Mouse (Mus musculus): Measurements from ENCODE around the gene Ptch2. TPM values are rescaled to one million over a fixed set of nuclear protein-coding genes. Genes with fewer than 3 reads are reported as not detected.

Gene Ptch2
- total and polyA plus RNA-seq, 3 experiments = 0.33 TPM; not detected in 2

DNA sequence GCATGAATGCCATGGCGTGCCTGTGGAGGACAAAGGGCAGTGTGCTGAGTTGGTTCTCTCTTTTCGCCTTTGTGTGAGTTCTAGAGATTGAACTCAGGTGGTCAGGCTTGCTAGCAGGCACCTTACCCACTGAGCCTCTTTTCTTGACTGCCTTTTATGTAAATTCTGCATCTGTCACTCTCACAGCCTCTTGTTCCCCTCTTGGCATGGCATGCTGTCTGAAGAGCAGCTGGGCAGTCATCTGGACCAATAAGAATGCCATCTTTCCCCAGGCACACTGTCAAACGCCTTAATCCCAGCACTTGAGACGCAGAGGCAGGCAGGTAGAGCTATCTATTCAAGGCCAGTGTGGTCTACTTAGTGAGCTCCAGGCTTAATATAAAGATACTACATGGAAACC is 41.9 kb upstream of the Ptch2 start:
- no peak for TF ChIP-seq ZNF384 (IDR thresholded peaks at IDR 0.05; ENCODE audit: low read depth, low read length)
- no peak for TF ChIP-seq POLR2A (IDR thresholded peaks at IDR 0.05; ENCODE audit: control insufficient read depth in 1 of 2, insufficient read depth in 1 of 2, low read depth in 1 of 2, low read length in 2 of 2, poor library complexity in 1 of 2)
- TF ChIP-seq CHD2 (IDR thresholded peaks at IDR 0.05; ENCODE audit: low read length) = no peak
- no peak for TF ChIP-seq TCF12 (IDR thresholded peaks at IDR 0.05; ENCODE audit: low read depth, low read length)
- no peak for TF ChIP-seq ELF1 (IDR thresholded peaks at IDR 0.05; ENCODE audit: low read depth, low read length)
- no peak for TF ChIP-seq BHLHE40 (IDR thresholded peaks at IDR 0.05; ENCODE audit: borderline replicate concordance, low read depth, low read length)
- no peak for TF ChIP-seq ZKSCAN1 (IDR thresholded peaks at IDR 0.05; ENCODE audit: low read depth, low read length)
- TF ChIP-seq CTCF (IDR thresholded peaks at IDR 0.05 in 2 of 3, conservative IDR thresholded peaks at IDR 0.05 in 1 of 3; ENCODE audit: control insufficient read depth in 1 of 3, insufficient read depth in 1 of 3, low read depth in 2 of 3, low read length in 3 of 3, poor library complexity in 1 of 3, severe bottlenecking in 1 of 3) = no peak
- no peak for TF ChIP-seq NELFE (IDR thresholded peaks at IDR 0.05; ENCODE audit: low read depth, low read length)
- TF ChIP-seq MAZ (IDR thresholded peaks at IDR 0.05; ENCODE audit: low read depth, low read length) = no peak
- no peak for TF ChIP-seq ZC3H11A (IDR thresholded peaks at IDR 0.05; ENCODE audit: low read depth, low read length)
- TF ChIP-seq MXI1 (IDR thresholded peaks at IDR 0.05; ENCODE audit: low read depth, low read length) = no peak
- Histone ChIP-seq H3K36me3 (ENCODE audit: control insufficient read depth in 1 of 2, insufficient read depth in 2 of 2, low read length in 2 of 2) (peaks cover 10 to 21% of the 10 kb centered on the region in 2 experiments), H3K27ac (ENCODE audit: control insufficient read depth, low read depth, low read length) (no peak overlapping the region), H3K4me3 (ENCODE audit: control insufficient read depth in 1 of 2, insufficient read depth in 1 of 2, low read depth in 2 of 2, low read length in 2 of 2) (no peak overlapping the region), H3K27me3 (ENCODE audit: control insufficient read depth in 1 of 2, insufficient read depth in 2 of 2, low read length in 2 of 2) (no peaks in the 10 kb centered on the region), H3K9me3 (replicated peaks; ENCODE audit: insufficient read depth, low read length) (no peaks in the 10 kb centered on the region), H3K9ac (ENCODE audit: control insufficient read depth, low read depth, low read length, poor library complexity, severe bottlenecking) (no peak overlapping the region), H3K4me1 (ENCODE audit: control insufficient read depth in 1 of 2, insufficient read depth in 2 of 2, low read length in 2 of 2) (peaks cover 0 to 6% of the 10 kb centered on the region in 2 experiments; a peak in 2 of 4 replicates), H3K79me2 (ENCODE audit: control insufficient read depth, insufficient read depth, low read length, poor library complexity) (no peaks in the 10 kb centered on the region)
- DNase-seq (ENCODE audit: low read depth, low spot score) = no peak

DNA sequence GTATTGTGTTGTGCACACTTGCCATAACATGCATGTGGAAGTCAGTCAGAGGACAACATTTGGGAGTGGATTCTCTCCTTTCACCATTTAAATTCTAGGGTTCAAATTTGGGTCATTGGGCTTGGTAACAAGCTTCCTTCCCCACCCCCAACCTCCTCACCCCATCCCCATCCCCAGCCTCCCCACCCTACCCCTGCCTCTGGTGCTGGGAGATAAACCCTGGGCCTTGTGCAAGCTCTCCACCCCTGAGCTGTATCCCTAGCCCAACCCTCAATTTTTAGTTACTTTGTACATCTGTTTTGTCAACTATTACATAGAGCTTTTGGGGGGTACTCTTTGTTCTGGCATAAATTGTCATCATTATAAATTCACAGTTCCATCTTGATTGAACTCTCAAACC is 39.8 kb upstream of the Ptch2 start:
- no peaks in the 10 kb centered on the region for H3K27me3 ChIP-seq (ENCODE audit: control insufficient read depth in 1 of 2, insufficient read depth in 2 of 2, low read length in 2 of 2)
- TF ChIP-seq EP300 (IDR thresholded peaks at IDR 0.05; ENCODE audit: low read depth in 1 of 2, low read length in 2 of 2) (0 out of 4 replicates have a peak, but pooled peaks of 1 of the 2 experiments have one; percentile 27), TCF12 (IDR thresholded peaks at IDR 0.05; ENCODE audit: low read depth, low read length) (peak; percentile 37; the same call in 1 of the 2 replicates), HCFC1 (IDR thresholded peaks at IDR 0.05; ENCODE audit: low read depth, low read length) (no peak), ETS1 (IDR thresholded peaks at IDR 0.05; ENCODE audit: low read depth, low read length) (no peak), USF1 (IDR thresholded peaks at IDR 0.05; ENCODE audit: low read depth, low read length) (no peak)
- H3K79me2 ChIP-seq (ENCODE audit: control insufficient read depth, insufficient read depth, low read length, poor library complexity) = no peaks in the 10 kb centered on the region
- no peak overlapping the region for H3K9ac ChIP-seq (ENCODE audit: control insufficient read depth, low read depth, low read length, poor library complexity, severe bottlenecking)
- DNase-seq (ENCODE audit: low read depth, low spot score) = peak; percentile 48
- H3K9me3 ChIP-seq (replicated peaks; ENCODE audit: insufficient read depth, low read length) = no peaks in the 10 kb centered on the region
- no peak overlapping the region for H3K4me3 ChIP-seq (ENCODE audit: control insufficient read depth in 1 of 2, insufficient read depth in 1 of 2, low read depth in 2 of 2, low read length in 2 of 2)
- H3K4me1 ChIP-seq (ENCODE audit: control insufficient read depth in 1 of 2, insufficient read depth in 2 of 2, low read length in 2 of 2) = peaks cover 0 to 6% of the 10 kb centered on the region in 2 experiments; a peak in 2 of 4 replicates
- H3K27ac ChIP-seq (ENCODE audit: control insufficient read depth, low read depth, low read length) = no peak overlapping the region
- peaks cover 10 to 14% of the 10 kb centered on the region in 2 experiments for H3K36me3 ChIP-seq (ENCODE audit: control insufficient read depth in 1 of 2, insufficient read depth in 2 of 2, low read length in 2 of 2)

All from MEL (cell line).